Mouse (Mus musculus) forebrain, embryonic 12.5 days (tissue): Measurements from ENCODE around the gene Hddc2. TPM values are rescaled to one million over a fixed set of nuclear protein-coding genes. Genes with fewer than 3 reads are reported as not detected.
A peak's percentile ranks its signal among the peaks of the same experiment; 100 is the strongest.

Source experiments
- ATAC-seq: fragments of 200-750 bp; cut with Nextera tagmentation; 2 replicates; pipeline ENCODE4 v1.8.0; 2017; ENCODE audit warnings: moderate TSS enrichment; ENCODE audit not compliant: low FRiP score
- H3K27ac ChIP-seq: fragments of 300-500 bp; sonication (generic); 2 replicates; pipeline ENCODE4 v1.5.1; 2016; ENCODE audit warnings: mild to moderate bottlenecking
- H3K27me3 ChIP-seq: fragments of 300-500 bp; sonication (generic); 2 replicates; pipeline ENCODE4 v1.6.1; 2016; ENCODE audit warnings: mild to moderate bottlenecking
- H3K36me3 ChIP-seq: fragments of 300-500 bp; sonication (generic); replicated peaks from 2 replicates; pipeline ENCODE4 v1.6.1; 2016; ENCODE audit warnings: mild to moderate bottlenecking
- H3K4me1 ChIP-seq: fragments of 300-500 bp; sonication (generic); 2 replicates; pipeline ENCODE4 v1.6.1; 2016
- H3K4me2 ChIP-seq: fragments of 300-500 bp; sonication (generic); 2 replicates; pipeline ENCODE4 v1.6.1; 2016; ENCODE audit warnings: mild to moderate bottlenecking, moderate library complexity
- H3K4me3 ChIP-seq: fragments of 300-500 bp; sonication (generic); replicated peaks from 2 replicates; pipeline ENCODE4 v1.5.1; 2016; ENCODE audit warnings: mild to moderate bottlenecking
- H3K9ac ChIP-seq: fragments of 300-500 bp; sonication (generic); 2 replicates; pipeline ENCODE4 v1.6.1; 2016; ENCODE audit warnings: mild to moderate bottlenecking
- H3K9me3 ChIP-seq: fragments of 300-500 bp; sonication (generic); 2 replicates; pipeline ENCODE4 v1.6.1; 2016
- WGBS: fragments of 180-500 bp; shearing (Covaris S2); methylation state at CpG from one replicate; pipeline ENCODE4 v1.1.7; 2016; 5-methylcytosine and 5-hydroxymethylcytosine counted together
- polyA plus RNA-seq: library from polyadenylated mRNA; unstranded; fragments of >200 nt; fragmentation: Nextera tagmentation; extraction: Ambion mirVana; gene quantifications from 2 replicates; pipeline ENCODE4 v1.2.1, GENCODE M21; 2016

Gene Hddc2
- 57.6 and 62.6 TPM in 2 replicates for polyA plus RNA-seq

- peak within 1 kb of the TSS; percentile 61 for H3K4me2 ChIP-seq
- peaks cover 3% of the 10 kb centered on the region; the same call in 1 of the 2 replicates for H3K36me3 ChIP-seq
- H3K27ac ChIP-seq: peak within 1 kb of the TSS; percentile 82
- ATAC-seq: peak; percentile 95
- peak within 1 kb of the TSS; percentile 69 for H3K9ac ChIP-seq
- H3K9me3 ChIP-seq: no peaks in the 10 kb centered on the region
- H3K4me3 ChIP-seq: peak within 1 kb of the TSS; percentile 70
- no peaks in the 10 kb centered on the region for H3K27me3 ChIP-seq
- peaks cover 8% of the 10 kb centered on the region for H3K4me1 ChIP-seq
- 3% methylated on average over 42 of the region's 44 CpGs for WGBS
Measured at GRCm38 (mm10) chr10:31312865-31313848, at the start of gene Hddc2. Gene Hddc2 (plus strand): TSS chr10:31313383.

- WGBS: 74% methylated on average over 2 of the region's 2 CpGs
- no peak overlapping the region for H3K4me2 ChIP-seq
- ATAC-seq: no peak
- no peak overlapping the region for H3K27ac ChIP-seq
- H3K27me3 ChIP-seq: no peaks in the 10 kb centered on the region
- no peak overlapping the region for H3K9ac ChIP-seq
- H3K9me3 ChIP-seq: no peaks in the 10 kb centered on the region
- H3K4me3 ChIP-seq: no peak overlapping the region
- no peaks in the 10 kb centered on the region for H3K36me3 ChIP-seq
- 0 out of 2 replicates have a peak, but pooled peaks cover 3% of the 10 kb centered on the region for H3K4me1 ChIP-seq
Measured at GRCm38 (mm10) chr10:31272738-31273137, 40.4 kb upstream of the Hddc2 start.

DNA sequence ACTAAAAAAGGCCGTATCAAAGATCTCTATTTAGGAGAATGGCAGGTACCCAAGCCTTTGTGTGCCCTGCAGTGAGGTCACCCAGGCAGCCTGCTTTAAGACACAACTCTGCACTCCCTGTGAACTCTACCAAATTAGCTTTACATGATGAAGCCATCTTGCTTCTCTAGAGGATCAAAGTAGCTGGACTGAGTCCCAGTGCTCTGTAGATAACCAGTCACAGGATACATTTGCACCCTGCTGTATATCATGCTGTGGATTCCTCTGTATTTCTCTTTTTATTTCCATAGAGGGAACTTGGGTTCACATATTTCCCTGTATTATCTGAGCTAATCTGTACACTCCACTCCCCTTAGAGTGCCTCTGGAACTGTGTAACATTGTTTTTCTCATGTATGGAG is 40.0 kb upstream of the Hddc2 start:
- H3K36me3 ChIP-seq: no peaks in the 10 kb centered on the region
- H3K4me2 ChIP-seq: no peak overlapping the region
- H3K9ac ChIP-seq: no peak overlapping the region
- no peaks in the 10 kb centered on the region for H3K9me3 ChIP-seq
- H3K27ac ChIP-seq: no peak overlapping the region
- 43% methylated on average over 1 of the region's 1 CpGs for WGBS
- no peak for ATAC-seq
- 0 out of 2 replicates have a peak, but pooled peaks cover 3% of the 10 kb centered on the region for H3K4me1 ChIP-seq
- H3K27me3 ChIP-seq: no peaks in the 10 kb centered on the region
- H3K4me3 ChIP-seq: no peak overlapping the region

- Histone ChIP-seq H3K36me3 (no peaks in the 10 kb centered on the region), H3K4me1 (no peaks in the 10 kb centered on the region), H3K9ac (no peak overlapping the region), H3K27me3 (no peaks in the 10 kb centered on the region), H3K9me3 (no peaks in the 10 kb centered on the region), H3K4me2 (no peak overlapping the region), H3K4me3 (no peak overlapping the region), H3K27ac (no peak overlapping the region)
- no peak for ATAC-seq
Measured at GRCm38 (mm10) chr10:31287787-31288186, 25.4 kb upstream of the Hddc2 start.

- H3K4me2 ChIP-seq: no peak overlapping the region
- no peak overlapping the region for H3K27ac ChIP-seq
- WGBS: 92% methylated on average over 4 of the region's 4 CpGs
- H3K4me3 ChIP-seq: no peak overlapping the region
- no peaks in the 10 kb centered on the region for H3K4me1 ChIP-seq
- ATAC-seq: no peak
- H3K9me3 ChIP-seq: no peaks in the 10 kb centered on the region
- no peaks in the 10 kb centered on the region for H3K27me3 ChIP-seq
- H3K36me3 ChIP-seq: no peaks in the 10 kb centered on the region
- no peak overlapping the region for H3K9ac ChIP-seq
Measured at GRCm38 (mm10) chr10:31288697-31289390, 24.3 kb upstream of the Hddc2 start.

DNA sequence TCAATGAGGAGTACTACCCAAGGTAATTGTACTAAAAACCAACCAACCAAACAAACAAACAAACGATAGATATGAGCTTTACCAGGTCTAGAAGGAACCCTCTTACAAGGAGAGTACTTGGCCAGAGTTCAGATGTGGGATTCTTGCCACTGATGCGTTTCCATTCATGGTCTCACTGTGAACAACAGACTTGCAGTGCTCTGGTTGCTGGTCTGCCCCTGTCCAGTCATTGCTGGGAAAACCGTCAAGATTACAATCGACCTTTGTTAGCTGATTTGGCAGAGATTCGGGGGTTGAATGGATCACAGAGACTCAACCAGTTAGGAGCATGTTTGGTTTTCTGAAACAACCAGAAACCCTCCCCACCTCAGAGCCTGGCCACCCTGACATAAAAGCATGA is 17.5 kb upstream of the Hddc2 start:
- WGBS: 23% methylated on average over 5 of the region's 5 CpGs
- 0 out of 2 replicates have a peak, but pooled peaks have one; percentile 27 for ATAC-seq
- H3K4me3 ChIP-seq: no peak overlapping the region
- H3K4me2 ChIP-seq: no peak overlapping the region
- H3K36me3 ChIP-seq: no peaks in the 10 kb centered on the region
- no peak overlapping the region for H3K27ac ChIP-seq
- no peak overlapping the region for H3K9ac ChIP-seq
- no peaks in the 10 kb centered on the region for H3K27me3 ChIP-seq
- peaks cover 17% of the 10 kb centered on the region for H3K4me1 ChIP-seq
- no peaks in the 10 kb centered on the region for H3K9me3 ChIP-seq

DNA sequence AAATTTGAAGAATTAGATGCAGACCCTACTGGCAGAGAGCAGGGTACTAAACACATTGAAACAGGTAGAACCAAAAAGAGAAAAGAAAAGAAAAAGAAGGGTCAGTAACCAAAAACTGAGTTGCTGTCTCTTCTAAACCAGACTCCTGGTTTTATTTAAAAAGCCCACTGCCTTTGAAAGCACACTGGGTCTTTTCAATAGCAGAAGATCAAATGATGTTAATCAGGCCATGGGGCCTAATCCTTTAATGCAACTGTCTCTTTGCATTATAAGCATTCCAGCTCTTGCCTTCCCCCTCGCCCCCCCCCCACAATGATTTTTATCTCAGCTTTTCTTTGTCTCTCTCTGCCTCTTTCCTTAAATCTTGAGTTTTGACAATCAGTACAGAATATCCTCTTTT is 16.7 kb upstream of the Hddc2 start:
- Histone ChIP-seq H3K9ac (no peak overlapping the region), H3K27ac (no peak overlapping the region), H3K27me3 (no peaks in the 10 kb centered on the region), H3K4me1 (peaks cover 17% of the 10 kb centered on the region), H3K4me3 (no peak overlapping the region), H3K9me3 (no peaks in the 10 kb centered on the region), H3K4me2 (no peak overlapping the region), H3K36me3 (no peaks in the 10 kb centered on the region)
- 20% methylated on average over 1 of the region's 1 CpGs for WGBS
- ATAC-seq: no peak

DNA sequence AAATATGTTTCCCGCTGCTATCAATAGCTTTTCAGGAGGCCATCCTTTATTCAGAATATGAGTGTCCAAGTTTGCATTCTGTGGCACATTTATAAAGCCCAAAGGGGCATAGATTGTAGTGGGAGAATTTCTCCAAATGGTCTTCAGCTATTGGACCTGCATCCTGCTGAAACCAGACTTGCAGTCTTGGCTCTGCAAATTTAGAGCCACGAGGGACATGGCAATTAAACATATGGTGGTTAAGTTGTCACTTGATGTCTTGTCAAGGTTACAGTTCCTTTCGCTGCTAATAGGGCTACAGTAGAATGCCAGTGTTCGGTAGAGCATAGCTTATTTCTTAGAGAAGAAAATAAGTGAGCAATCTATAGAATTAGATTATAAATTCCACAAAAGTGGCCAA is 16.1 kb upstream of the Hddc2 start:
- ATAC-seq: no peak
- Histone ChIP-seq H3K4me3 (no peak overlapping the region), H3K4me2 (no peak overlapping the region), H3K36me3 (no peaks in the 10 kb centered on the region), H3K27ac (no peak overlapping the region), H3K27me3 (no peaks in the 10 kb centered on the region), H3K9me3 (no peaks in the 10 kb centered on the region), H3K9ac (no peak overlapping the region), H3K4me1 (peaks cover 17% of the 10 kb centered on the region)
- WGBS: 70% methylated on average over 4 of the region's 4 CpGs

DNA sequence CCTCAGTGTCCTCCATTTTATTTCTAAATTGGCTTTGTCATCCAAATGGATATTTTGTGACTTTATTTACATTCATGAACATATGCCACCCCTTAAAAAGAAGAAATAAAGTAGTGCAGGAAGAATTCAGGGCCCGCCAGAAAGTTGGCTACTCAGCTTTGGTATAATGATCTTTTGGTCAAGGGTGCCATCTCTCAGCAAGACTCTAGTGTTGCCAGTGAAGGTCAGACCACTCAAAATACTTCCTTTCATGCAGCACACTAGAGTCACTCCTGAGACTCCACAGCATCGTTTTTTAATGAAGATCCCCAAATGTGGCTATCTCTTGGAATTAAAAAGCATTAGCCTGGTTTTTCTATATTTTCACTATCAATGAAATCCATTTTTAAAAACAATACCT is 14.9 kb upstream of the Hddc2 start:
- 67% methylated on average over 2 of the region's 2 CpGs for WGBS
- H3K4me3 ChIP-seq: no peak overlapping the region
- ATAC-seq: no peak

GRCm38 (mm10) chr10:31298921-31299574 is 14.1 kb upstream of the Hddc2 start:
- ATAC-seq: peak; percentile 68; the same call in 1 of the 2 replicates
- Histone ChIP-seq H3K4me3 (no peak overlapping the region), H3K9ac (no peak overlapping the region), H3K4me2 (no peak overlapping the region), H3K4me1 (peaks cover 17% of the 10 kb centered on the region), H3K9me3 (no peaks in the 10 kb centered on the region), H3K27me3 (no peaks in the 10 kb centered on the region), H3K36me3 (no peaks in the 10 kb centered on the region), H3K27ac (no peak overlapping the region)
- 43% methylated on average over 6 of the region's 6 CpGs for WGBS

More for the DNA sequence above, 14.9 kb upstream of the Hddc2 start:
- no peaks in the 10 kb centered on the region for H3K9me3 ChIP-seq
- H3K9ac ChIP-seq: no peak overlapping the region
- H3K36me3 ChIP-seq: no peaks in the 10 kb centered on the region
- peaks cover 17% of the 10 kb centered on the region for H3K4me1 ChIP-seq
- no peak overlapping the region for H3K27ac ChIP-seq
- no peak overlapping the region for H3K4me2 ChIP-seq
- H3K27me3 ChIP-seq: no peaks in the 10 kb centered on the region

DNA sequence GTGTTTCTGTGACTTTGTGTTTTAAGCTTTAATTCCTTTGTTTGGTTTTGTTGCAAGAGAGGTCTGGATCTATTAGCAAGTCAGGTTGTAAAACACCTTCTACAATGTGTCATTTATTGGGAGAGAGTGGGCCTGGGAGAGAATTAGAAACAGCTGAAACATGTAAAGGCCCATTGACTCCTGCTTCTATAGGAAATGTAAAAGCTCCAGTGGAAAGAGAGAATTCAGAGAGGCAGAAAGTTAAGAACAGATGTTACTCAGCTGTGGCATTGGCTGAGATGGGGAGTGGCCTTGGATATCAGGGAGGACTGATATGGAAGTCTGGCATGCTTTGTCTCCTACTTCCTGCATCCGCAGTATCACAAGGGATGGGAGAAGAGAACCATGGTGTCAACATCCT is 12.9 kb upstream of the Hddc2 start:
- Histone ChIP-seq H3K4me3 (no peak overlapping the region), H3K4me2 (no peak overlapping the region), H3K27me3 (no peaks in the 10 kb centered on the region), H3K27ac (no peak overlapping the region), H3K9ac (no peak overlapping the region), H3K36me3 (no peaks in the 10 kb centered on the region), H3K4me1 (peaks cover 17% of the 10 kb centered on the region), H3K9me3 (no peaks in the 10 kb centered on the region)
- WGBS: 81% methylated on average over 1 of the region's 1 CpGs
- ATAC-seq: no peak

DNA sequence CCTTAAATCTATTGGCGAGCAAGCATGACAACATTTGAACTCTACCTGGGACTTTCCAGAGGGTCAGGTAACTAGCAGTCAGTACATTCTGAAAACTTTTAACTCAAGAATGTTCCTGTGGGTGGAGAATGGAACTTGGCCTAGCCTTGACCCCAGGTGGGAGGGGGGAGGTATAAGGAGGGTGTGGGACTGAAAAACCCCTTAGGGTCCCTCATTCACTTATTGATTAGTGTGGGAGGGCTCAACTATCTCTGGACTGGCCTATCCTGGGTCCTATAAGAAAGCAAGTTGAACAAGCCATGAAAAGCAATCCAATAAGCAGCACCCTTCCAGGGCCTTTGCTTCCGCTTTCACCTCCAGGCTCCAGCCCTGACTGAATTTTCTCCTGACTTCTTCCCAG is 9.7 kb upstream of the Hddc2 start:
- Histone ChIP-seq H3K9me3 (no peaks in the 10 kb centered on the region), H3K4me1 (no peaks in the 10 kb centered on the region), H3K27ac (no peak overlapping the region), H3K27me3 (no peaks in the 10 kb centered on the region), H3K9ac (no peak overlapping the region), H3K4me3 (no peak overlapping the region), H3K36me3 (no peaks in the 10 kb centered on the region), H3K4me2 (no peak overlapping the region)
- 93% methylated on average over 2 of the region's 2 CpGs for WGBS
- ATAC-seq: no peak
